Mouse (Mus musculus): ENCODE results near the gene Olfr776.
"Not testable (repeated sequence)": the region's sequence is repeated elsewhere in the genome, so short reads cannot be mapped to it uniquely, and the experiment has no call there.

Olfr776 gene

GRCm38 (mm10) chr10:129258827-129259226, at the start of gene Olfr776:
Gene Olfr776 (plus strand): TSS chr10:129259127.
- DNase-seq = no peak

GRCm38 (mm10) chr10:129230737-129231136, 28.2 kb upstream of the Olfr776 start:
- DNase-seq = no peak

DNA sequence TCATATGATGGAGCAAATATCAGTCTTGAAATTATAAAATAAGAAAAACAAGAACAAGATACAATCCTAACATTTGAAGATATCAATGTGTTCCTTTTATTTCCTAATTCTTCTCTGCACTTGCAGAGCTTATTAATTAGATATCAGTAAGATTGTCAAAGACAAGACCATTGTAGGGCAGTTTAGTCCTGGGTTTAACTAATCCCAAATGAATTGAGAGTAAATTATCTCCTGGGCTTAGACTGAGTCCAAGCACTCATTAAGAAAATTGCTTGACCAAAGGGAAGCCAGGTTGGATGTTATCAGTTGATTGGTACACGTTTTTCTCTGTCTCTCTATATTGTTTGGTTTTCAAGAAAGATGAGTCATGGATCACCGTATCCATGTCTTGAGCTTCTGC, 23.0 kb upstream of the Olfr776 start, which contains the start of gene Olfr774:
TSS of gene Olfr774 (plus strand) at position 301 of the 400 bp plus-strand sequence.
- DNase-seq = no peak

DNA sequence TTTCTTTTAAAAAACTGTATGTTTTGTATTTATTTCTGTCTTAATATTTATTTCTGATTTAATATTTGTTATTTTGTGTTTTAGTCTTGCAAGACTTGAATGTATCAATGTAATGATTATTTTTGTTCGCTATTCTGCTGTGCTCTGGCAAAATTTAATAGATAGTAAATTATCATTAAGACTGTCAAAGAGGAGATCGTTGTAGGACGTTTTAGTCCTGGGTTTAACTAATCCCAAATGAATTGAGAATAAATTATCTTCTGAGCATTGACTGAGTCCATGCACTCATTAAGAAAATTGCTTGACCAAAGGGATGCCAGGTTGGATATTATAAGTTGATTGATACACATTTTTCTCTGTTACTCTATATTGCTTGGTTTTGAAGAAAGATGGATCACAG, 10.8 kb upstream of the Olfr776 start, which contains the start of gene Olfr775:
TSS of gene Olfr775 (plus strand) at position 301 of the 400 bp plus-strand sequence.
- no peak for DNase-seq

GRCm38 (mm10) chr10:129271081-129271535, 12.2 kb downstream of the Olfr776 start, which contains the start of gene Olfr777:
Gene Olfr777 (minus strand): TSS chr10:129271485.
- DNase-seq = no peak

DNA sequence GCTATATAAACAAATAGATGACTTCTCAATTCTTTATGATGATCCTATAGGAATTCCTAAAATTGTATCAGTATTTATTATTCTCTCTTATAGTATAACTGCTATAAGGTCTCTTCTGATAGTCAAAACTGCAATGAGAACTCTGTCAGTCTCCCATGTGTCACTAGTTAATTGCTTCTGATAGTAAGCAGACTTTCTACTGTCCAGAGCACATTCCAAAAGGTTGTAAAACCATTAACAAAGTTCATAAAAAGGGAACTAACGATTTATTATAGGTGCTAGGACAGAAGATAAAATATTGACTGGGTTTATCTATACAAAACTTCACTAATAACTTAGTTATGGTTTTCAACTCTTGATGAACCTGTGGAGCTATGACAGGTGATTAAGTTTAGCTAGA, 54.0 kb downstream of the Olfr776 start:
- DNase-seq = not testable (repeated sequence)

DNA sequence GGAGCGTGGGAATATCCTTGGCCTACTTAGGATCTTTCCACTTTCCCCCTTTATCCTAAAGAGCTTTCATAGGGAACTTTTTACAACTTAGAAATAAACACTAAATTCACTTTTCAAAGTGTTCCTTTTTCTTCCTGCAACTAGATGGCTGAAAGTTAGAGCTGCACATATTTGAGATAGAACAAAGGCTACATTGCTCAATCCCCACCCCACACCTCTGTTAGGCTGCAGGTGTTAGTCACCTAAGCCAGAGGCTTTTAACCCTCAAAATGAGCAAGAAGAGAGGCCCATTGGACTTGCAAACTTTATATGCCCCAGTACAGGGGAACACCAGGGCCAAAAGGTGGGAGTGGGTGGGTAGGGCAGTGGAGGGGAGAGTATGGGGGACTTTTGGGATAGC, 54.6 kb downstream of the Olfr776 start:
- not testable (repeated sequence) for DNase-seq
